Mouse (Mus musculus) forebrain, embryonic 16.5 days (tissue): ENCODE results near the gene Skap1. TPM values are rescaled to one million over a fixed set of nuclear protein-coding genes. Genes with fewer than 3 reads are reported as not detected.

Experiments used
- ATAC-seq: fragments of 200-750 bp; cut with Nextera tagmentation; 2 replicates; pipeline ENCODE4 v1.8.0; 2017; ENCODE audit warnings: mild to moderate bottlenecking, moderate library complexity
- H3K27ac ChIP-seq: fragments of 300-500 bp; sonication (generic); 2 replicates; pipeline ENCODE4 v1.5.1; 2014; ENCODE audit warnings: low read length, control low read depth
- H3K27me3 ChIP-seq: fragments of 300-500 bp; sonication (generic); replicated peaks from 2 replicates; pipeline ENCODE4 v1.6.1; 2014; ENCODE audit warnings: low read length; ENCODE audit not compliant: control insufficient read depth, insufficient read depth
- H3K36me3 ChIP-seq: fragments of 300-500 bp; sonication (generic); 2 replicates; pipeline ENCODE4 v1.6.1; 2014; ENCODE audit not compliant: control insufficient read depth, insufficient read depth
- H3K4me1 ChIP-seq: fragments of 300-500 bp; sonication (generic); replicated peaks from 2 replicates; pipeline ENCODE4 v1.6.1; 2014; ENCODE audit warnings: low read length; ENCODE audit not compliant: control insufficient read depth, insufficient read depth
- H3K4me2 ChIP-seq: fragments of 300-500 bp; sonication (generic); 2 replicates; pipeline ENCODE4 v1.6.1; 2014; ENCODE audit warnings: mild to moderate bottlenecking, low read length, control low read depth
- H3K4me3 ChIP-seq: fragments of 300-500 bp; sonication (generic); replicated peaks from 2 replicates; pipeline ENCODE4 v1.5.1; 2014; ENCODE audit warnings: mild to moderate bottlenecking, low read length, control low read depth
- H3K9ac ChIP-seq: fragments of 300-500 bp; sonication (generic); replicated peaks from 2 replicates; pipeline ENCODE4 v1.6.1; 2014; ENCODE audit warnings: low read depth, low read length, control low read depth
- H3K9me3 ChIP-seq: fragments of 300-500 bp; sonication (generic); 2 replicates; pipeline ENCODE4 v1.6.1; 2016; ENCODE audit warnings: low read length; ENCODE audit not compliant: control insufficient read depth
- WGBS: fragments of 180-500 bp; shearing (Covaris S2); extraction: QIAGEN DNeasy Blood & Tissue Kit; methylation state at CpG from one replicate; pipeline ENCODE4 v1.1.7; 2014; 5-methylcytosine and 5-hydroxymethylcytosine counted together
- polyA plus RNA-seq: library from polyadenylated mRNA; unstranded; fragments of >200 nt; fragmentation: Nextera tagmentation; extraction: Ambion mirVana; gene quantifications from 2 replicates; pipeline ENCODE4 v1.2.1, GENCODE M21; 2015

Skap1 gene
- polyA plus RNA-seq, 1 experiment from 2014 or later: 3.4 TPM

- Histone ChIP-seq H3K4me3 (peak within 1 kb of the TSS; percentile 96), H3K4me2 (peak within 1 kb of the TSS; percentile 97), H3K27ac (peak within 1 kb of the TSS; percentile 96), H3K27me3 (no peaks in the 10 kb centered on the region), H3K36me3 (no peaks in the 10 kb centered on the region), H3K9ac (peak within 1 kb of the TSS; percentile 97), H3K4me1 (peaks cover 35% of the 10 kb centered on the region), H3K9me3 (no peaks in the 10 kb centered on the region)
- WGBS: 1% methylated on average over 85 of the region's 93 CpGs
- peak; percentile 100 for ATAC-seq
Measured at GRCm38 (mm10) chr11:96788871-96789795, 324.7 kb downstream of the Skap1 start, which contains the start of gene Cbx1. TSS of gene Cbx1 (plus strand) at chr11:96789127.

- peak overlapping the region; percentile 96 for H3K4me3 ChIP-seq
- H3K27ac ChIP-seq: no peak overlapping the region
- no peaks in the 10 kb centered on the region for H3K9me3 ChIP-seq
- WGBS: 6% methylated on average over 5 of the region's 5 CpGs
- no peak for ATAC-seq
- peaks cover 35% of the 10 kb centered on the region for H3K4me1 ChIP-seq
- peak overlapping the region; percentile 97 for H3K9ac ChIP-seq
- peak overlapping the region; percentile 97 for H3K4me2 ChIP-seq
- H3K36me3 ChIP-seq: no peaks in the 10 kb centered on the region
- H3K27me3 ChIP-seq: no peaks in the 10 kb centered on the region
Measured at GRCm38 (mm10) chr11:96789990-96790389, 325.6 kb downstream of the Skap1 start.

GRCm38 (mm10) chr11:96790681-96791080 lies 326.3 kb downstream of the Skap1 start:
- H3K36me3 ChIP-seq: no peaks in the 10 kb centered on the region
- H3K9ac ChIP-seq: no peak overlapping the region
- H3K4me1 ChIP-seq: peaks cover 35% of the 10 kb centered on the region
- ATAC-seq: no peak
- no peaks in the 10 kb centered on the region for H3K9me3 ChIP-seq
- H3K4me3 ChIP-seq: no peak overlapping the region
- H3K4me2 ChIP-seq: peak overlapping the region; percentile 97
- WGBS: 0% methylated on average over 1 of the region's 1 CpGs
- no peak overlapping the region for H3K27ac ChIP-seq
- H3K27me3 ChIP-seq: no peaks in the 10 kb centered on the region

GRCm38 (mm10) chr11:96795491-96795890 lies 331.1 kb downstream of the Skap1 start:
- H3K27ac ChIP-seq: no peak overlapping the region
- no peaks in the 10 kb centered on the region for H3K36me3 ChIP-seq
- 97% methylated on average over 13 of the region's 13 CpGs for WGBS
- H3K4me2 ChIP-seq: no peak overlapping the region
- ATAC-seq: no peak
- H3K9me3 ChIP-seq: no peaks in the 10 kb centered on the region
- H3K4me1 ChIP-seq: peaks cover 24% of the 10 kb centered on the region
- no peaks in the 10 kb centered on the region for H3K27me3 ChIP-seq
- H3K9ac ChIP-seq: no peak overlapping the region
- no peak overlapping the region for H3K4me3 ChIP-seq

- Histone ChIP-seq H3K4me2 (no peak overlapping the region), H3K9me3 (no peaks in the 10 kb centered on the region), H3K27me3 (no peaks in the 10 kb centered on the region), H3K4me1 (peaks cover 18% of the 10 kb centered on the region), H3K4me3 (no peak overlapping the region), H3K36me3 (no peaks in the 10 kb centered on the region), H3K9ac (no peak overlapping the region), H3K27ac (no peak overlapping the region)
- ATAC-seq: no peak
- 97% methylated on average over 2 of the region's 2 CpGs for whole genome bisulfite sequencing
Measured at GRCm38 (mm10) chr11:96796081-96796480, 331.7 kb downstream of the Skap1 start.

GRCm38 (mm10) chr11:96796586-96796985 lies 332.2 kb downstream of the Skap1 start:
- Histone ChIP-seq H3K9me3 (no peaks in the 10 kb centered on the region), H3K27me3 (no peaks in the 10 kb centered on the region), H3K9ac (no peak overlapping the region), H3K36me3 (peaks cover under 1% of the 10 kb centered on the region; the same call in 1 of the 2 replicates), H3K4me1 (peaks cover 15% of the 10 kb centered on the region), H3K27ac (no peak overlapping the region), H3K4me2 (no peak overlapping the region), H3K4me3 (no peak overlapping the region)
- 59% methylated on average over 1 of the region's 1 CpGs for WGBS
- no peak for ATAC-seq

GRCm38 (mm10) chr11:96799511-96799910 lies 335.1 kb downstream of the Skap1 start:
- H3K4me3 ChIP-seq: no peak overlapping the region
- H3K9ac ChIP-seq: no peak overlapping the region
- H3K4me1 ChIP-seq: no peaks in the 10 kb centered on the region
- H3K9me3 ChIP-seq: no peaks in the 10 kb centered on the region
- peaks cover 13% of the 10 kb centered on the region for H3K36me3 ChIP-seq
- H3K4me2 ChIP-seq: no peak overlapping the region
- H3K27ac ChIP-seq: no peak overlapping the region
- ATAC-seq: no peak
- no peaks in the 10 kb centered on the region for H3K27me3 ChIP-seq
- 94% methylated on average over 2 of the region's 2 CpGs for WGBS

GRCm38 (mm10) chr11:96805606-96806005 lies 341.2 kb downstream of the Skap1 start:
- Histone ChIP-seq H3K9me3 (no peaks in the 10 kb centered on the region), H3K9ac (no peak overlapping the region), H3K4me3 (no peak overlapping the region), H3K4me2 (no peak overlapping the region), H3K4me1 (no peaks in the 10 kb centered on the region), H3K36me3 (peaks cover 38% of the 10 kb centered on the region), H3K27ac (no peak overlapping the region), H3K27me3 (no peaks in the 10 kb centered on the region)
- 92% methylated on average over 5 of the region's 5 CpGs for WGBS
- no peak for ATAC-seq

GRCm38 (mm10) chr11:96808066-96808465 lies 343.7 kb downstream of the Skap1 start:
- WGBS: 36% methylated on average over 1 of the region's 1 CpGs
- no peaks in the 10 kb centered on the region for H3K9me3 ChIP-seq
- no peak overlapping the region for H3K4me2 ChIP-seq
- no peak overlapping the region for H3K4me3 ChIP-seq
- ATAC-seq: no peak
- no peaks in the 10 kb centered on the region for H3K27me3 ChIP-seq
- H3K27ac ChIP-seq: no peak overlapping the region
- H3K9ac ChIP-seq: no peak overlapping the region
- no peaks in the 10 kb centered on the region for H3K4me1 ChIP-seq
- H3K36me3 ChIP-seq: peaks cover 39% of the 10 kb centered on the region
